Mouse (Mus musculus) kidney, adult 2 months (tissue): ENCODE results near the gene Nsg2. TPM values are rescaled to one million over a fixed set of nuclear protein-coding genes. Genes with fewer than 3 reads are reported as not detected.

Experiments used
- DNase-seq: peaks from one replicate; pipeline ENCODE4 v3.0.0; 2021
- H3K27ac ChIP-seq: fragments of 200-500 bp; 2 replicates; pipeline ENCODE4 v1.5.1; 2012; ENCODE audit warnings: low read depth, low read length, control low read depth, inconsistent platforms; ENCODE audit not compliant: insufficient read depth
- H3K27me3 ChIP-seq: fragments of 200-500 bp; replicated peaks from 2 replicates; pipeline ENCODE4 v1.6.1; 2012; ENCODE audit warnings: mild to moderate bottlenecking, moderate library complexity, low read length, inconsistent platforms; ENCODE audit not compliant: control insufficient read depth, insufficient read depth
- H3K36me3 ChIP-seq: fragments of 200-500 bp; 2 replicates; pipeline ENCODE4 v1.6.1; 2012; ENCODE audit warnings: mild to moderate bottlenecking, moderate library complexity, low read length, inconsistent platforms; ENCODE audit not compliant: control insufficient read depth, insufficient read depth
- H3K4me1 ChIP-seq: fragments of 200-500 bp; 2 replicates; pipeline ENCODE4 v1.6.1; 2011; ENCODE audit warnings: low read length; ENCODE audit not compliant: control insufficient read depth, insufficient read depth
- H3K4me3 ChIP-seq: fragments of 200-500 bp; 2 replicates; pipeline ENCODE4 v1.5.1; 2011; ENCODE audit warnings: mild to moderate bottlenecking, low read depth, low read length, control low read depth; ENCODE audit not compliant: insufficient read depth
- CTCF ChIP-seq: fragments of 200-500 bp; conservative IDR thresholded peaks from 2 replicates; pipeline ENCODE4 v1.5.1; 2011; ENCODE audit warnings: low read depth, mild to moderate bottlenecking, control low read depth, low read length, moderate library complexity, mixed read lengths; ENCODE audit not compliant: insufficient read depth, insufficient read length
- POLR2A ChIP-seq: fragments of 200-500 bp; IDR thresholded peaks from one replicate; pipeline ENCODE4 v1.6.1; 2011; ENCODE audit warnings: low read depth, low read length, control low read depth
- WGBS: fragments of 180-500 bp; shearing (Covaris S2); methylation state at CpG from one replicate; pipeline ENCODE4 v1.1.7; 2018; 5-methylcytosine and 5-hydroxymethylcytosine counted together
- polyA plus RNA-seq: library from polyadenylated mRNA; depleted of rRNA; stranded (reverse); fragments of >200 nt; gene quantifications from 2 replicates; pipeline ENCODE4 v1.2.3, GENCODE M21; 2012

The Nsg2 gene
- polyA plus RNA-seq, 1 experiment = 4.0 TPM

DNA sequence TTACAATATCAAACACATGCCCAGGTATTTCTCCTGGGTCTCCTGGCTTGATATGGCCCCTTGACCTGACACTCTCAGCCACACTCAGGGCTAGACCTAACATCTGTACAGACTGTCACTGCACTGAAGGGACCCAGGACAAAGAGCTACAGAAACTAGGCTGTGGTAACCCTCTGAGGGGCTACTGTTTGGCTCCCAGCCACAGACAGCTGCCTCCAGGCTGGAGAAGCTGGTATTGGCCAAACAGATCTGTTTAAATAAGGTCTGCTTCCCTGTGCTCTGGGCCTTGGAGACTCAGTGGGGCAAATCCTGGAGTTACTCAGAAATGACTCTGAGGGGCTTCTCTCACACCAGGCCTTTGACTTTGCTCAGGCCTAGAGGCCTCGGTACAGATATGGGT, 86.3 kb downstream of the Nsg2 start:
- Histone ChIP-seq H3K27ac (no peak overlapping the region), H3K4me1 (no peaks in the 10 kb centered on the region), H3K4me3 (no peak overlapping the region), H3K36me3 (no peaks in the 10 kb centered on the region), H3K27me3 (no peaks in the 10 kb centered on the region)
- no peak for DNase-seq
- TF ChIP-seq POLR2A (no peak), CTCF (no peak)
- 86% methylated on average over 1 of the region's 1 CpGs for WGBS

DNA sequence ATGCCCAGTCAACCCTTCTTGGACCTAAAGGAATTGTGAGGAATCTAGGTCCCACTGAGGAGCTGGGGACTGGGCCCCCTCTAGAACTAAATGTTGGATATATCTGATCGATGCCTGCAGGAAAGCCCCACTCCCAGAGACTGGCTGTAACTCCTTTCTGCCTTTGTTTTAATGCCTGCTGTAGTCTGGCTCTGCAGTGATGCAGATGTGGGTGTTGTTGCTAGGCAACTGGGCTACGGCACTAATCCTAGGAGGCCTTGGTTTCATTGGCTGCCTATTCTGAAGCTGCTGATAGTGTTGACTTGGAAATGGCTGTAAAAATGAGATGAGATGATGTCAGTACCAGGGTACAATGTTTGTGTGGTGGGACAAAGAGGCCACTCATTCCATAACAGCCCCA, 87.1 kb downstream of the Nsg2 start:
- DNase-seq = no peak
- H3K4me3 ChIP-seq = no peak overlapping the region
- H3K36me3 ChIP-seq = no peaks in the 10 kb centered on the region
- WGBS = 27% methylated on average over 2 of the region's 2 CpGs
- H3K27me3 ChIP-seq = no peaks in the 10 kb centered on the region
- H3K27ac ChIP-seq = no peak overlapping the region
- no peak for TF ChIP-seq POLR2A
- TF ChIP-seq CTCF = no peak
- H3K4me1 ChIP-seq = no peaks in the 10 kb centered on the region

DNA sequence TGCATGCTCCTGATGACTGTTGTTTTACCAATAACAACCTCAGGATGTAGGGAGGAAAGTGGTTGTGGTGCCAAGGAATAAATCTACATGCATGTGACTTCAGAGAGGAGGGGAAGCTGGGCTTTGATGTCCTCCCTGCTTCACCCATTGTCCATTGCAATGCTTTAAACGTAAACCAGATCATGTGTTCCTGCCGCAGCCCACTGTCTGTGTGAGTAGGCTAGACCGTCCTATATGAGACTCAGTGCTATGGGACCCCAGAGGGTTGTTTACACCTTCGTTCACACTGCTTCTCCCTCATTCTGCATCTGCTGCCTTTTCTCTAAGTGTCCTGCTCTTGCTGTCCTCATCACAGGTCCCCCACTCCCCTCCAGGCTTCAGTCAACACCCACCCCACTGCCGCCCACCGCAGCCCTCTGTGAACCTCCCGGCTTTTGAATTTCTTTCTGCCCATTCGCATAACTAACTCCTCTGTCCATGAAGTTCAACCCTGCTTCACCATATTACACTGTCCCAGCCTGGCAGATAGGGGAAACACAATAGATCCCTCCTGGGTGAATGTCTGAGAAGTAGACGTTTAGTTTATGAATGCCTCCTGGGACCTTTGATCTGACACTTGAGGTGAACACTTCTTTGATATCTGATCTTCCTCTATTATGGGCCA, 87.6 kb downstream of the Nsg2 start:
- TF ChIP-seq CTCF = no peak
- DNase-seq = no peak
- H3K4me1 ChIP-seq = no peaks in the 10 kb centered on the region
- H3K27ac ChIP-seq = no peak overlapping the region
- no peaks in the 10 kb centered on the region for H3K27me3 ChIP-seq
- WGBS = 73% methylated on average over 9 of the region's 9 CpGs
- H3K36me3 ChIP-seq = no peaks in the 10 kb centered on the region
- no peak overlapping the region for H3K4me3 ChIP-seq

DNA sequence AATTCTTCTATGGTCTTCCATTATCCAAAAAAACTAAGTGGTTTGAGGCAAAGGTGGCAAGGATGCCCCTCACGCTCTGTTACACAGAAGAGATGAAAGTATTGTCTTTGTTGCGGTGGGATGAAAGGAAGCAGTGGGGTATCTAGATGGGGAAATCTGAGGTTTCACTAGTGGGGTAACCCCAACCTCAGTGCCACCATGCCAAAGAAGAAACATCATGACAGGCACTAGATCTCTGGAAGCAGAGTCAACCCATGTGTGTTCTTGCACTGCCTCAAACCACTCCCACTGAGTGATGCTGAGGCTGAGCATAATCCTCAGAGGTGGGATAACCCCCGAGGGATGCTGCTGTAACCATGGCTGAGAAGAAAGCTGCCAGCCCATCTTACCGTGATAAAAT, 95.5 kb downstream of the Nsg2 start:
- DNase-seq = no peak
- WGBS = 74% methylated on average over 4 of the region's 4 CpGs
- H3K36me3 ChIP-seq = no peaks in the 10 kb centered on the region
- no peaks in the 10 kb centered on the region for H3K27me3 ChIP-seq
- H3K27ac ChIP-seq = no peak overlapping the region
- no peak for TF ChIP-seq POLR2A
- H3K4me1 ChIP-seq = no peaks in the 10 kb centered on the region
- H3K4me3 ChIP-seq = no peak overlapping the region

DNA sequence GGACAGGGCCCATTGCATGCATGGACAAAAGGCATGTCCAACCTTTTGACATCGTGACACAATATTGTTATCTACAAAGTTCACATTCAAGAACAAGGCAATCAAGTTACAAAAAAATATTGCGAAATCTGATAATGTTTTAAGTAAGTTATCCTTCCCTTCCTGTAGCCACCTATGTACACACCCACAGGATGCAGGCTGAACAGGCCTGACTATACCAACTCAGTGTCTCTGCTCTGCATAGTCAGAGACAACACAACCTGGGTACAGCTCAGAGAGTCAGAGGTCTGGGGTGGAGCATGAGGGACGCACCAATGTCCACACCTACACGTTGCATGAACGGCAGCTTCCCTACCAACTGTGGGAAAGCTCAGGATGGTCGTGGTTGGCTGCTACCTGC, 96.1 kb downstream of the Nsg2 start:
- Histone ChIP-seq H3K36me3 (no peaks in the 10 kb centered on the region), H3K27ac (no peak overlapping the region), H3K4me3 (no peak overlapping the region), H3K27me3 (no peaks in the 10 kb centered on the region), H3K4me1 (no peaks in the 10 kb centered on the region)
- DNase-seq = no peak
- TF ChIP-seq POLR2A (no peak), CTCF (no peak)
- whole genome bisulfite sequencing = 80% methylated on average over 6 of the region's 6 CpGs

DNA sequence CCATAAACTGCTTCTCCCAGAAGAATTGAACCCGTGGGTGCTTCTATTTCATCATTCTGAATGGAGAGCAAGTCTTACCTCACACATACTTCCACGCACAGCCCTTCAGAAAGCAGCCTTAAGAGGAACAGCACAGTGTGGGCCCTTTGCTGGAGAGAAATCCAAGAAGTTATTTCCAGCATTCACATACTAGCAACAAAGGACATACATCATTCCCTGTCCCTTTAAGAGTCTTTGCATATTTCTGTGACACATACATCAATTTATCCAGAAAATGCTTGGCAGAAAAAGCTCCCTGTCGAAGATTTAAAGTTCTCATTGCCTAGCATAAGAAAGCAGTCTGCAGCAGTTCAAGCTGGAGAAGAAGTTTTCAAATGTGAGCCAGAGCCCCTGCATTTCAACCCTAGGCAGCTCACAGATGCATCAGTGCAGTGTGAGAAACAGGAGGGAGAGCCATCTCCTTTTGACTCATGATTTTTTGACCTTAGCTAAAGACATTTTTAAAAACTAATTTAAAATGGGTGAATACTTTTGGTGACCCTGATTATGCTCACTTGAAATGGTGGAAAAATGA, 100.9 kb downstream of the Nsg2 start:
- Histone ChIP-seq H3K4me1 (no peaks in the 10 kb centered on the region), H3K36me3 (no peaks in the 10 kb centered on the region), H3K27ac (no peak overlapping the region), H3K27me3 (no peaks in the 10 kb centered on the region), H3K4me3 (no peak overlapping the region)
- TF ChIP-seq POLR2A (no peak), CTCF (no peak)
- 54% methylated on average over 3 of the region's 3 CpGs for WGBS
- DNase-seq = no peak

DNA sequence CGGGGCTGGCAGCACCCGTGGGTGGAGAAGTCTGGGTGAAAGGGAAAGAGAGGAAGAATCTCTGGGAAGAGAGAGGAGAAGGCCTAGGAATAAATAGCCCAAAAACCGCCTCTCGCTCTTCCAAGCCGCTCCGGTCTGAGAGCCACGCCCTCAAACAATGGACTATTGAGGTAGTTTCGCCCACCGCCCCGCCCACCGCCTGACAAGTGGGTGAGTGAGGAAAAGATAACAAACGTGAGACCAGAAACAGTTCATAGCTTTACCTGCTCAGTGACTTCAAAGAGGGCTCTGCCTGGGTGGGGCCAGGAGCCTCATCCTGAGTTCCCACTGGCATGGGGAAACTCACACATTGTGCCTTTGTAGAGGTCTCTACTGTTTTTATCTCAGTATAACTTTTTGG, 102.7 kb downstream of the Nsg2 start:
- TF ChIP-seq CTCF (no peak), POLR2A (no peak)
- H3K27me3 ChIP-seq = no peaks in the 10 kb centered on the region
- no peaks in the 10 kb centered on the region for H3K36me3 ChIP-seq
- no peak overlapping the region for H3K4me3 ChIP-seq
- DNase-seq = no peak
- no peaks in the 10 kb centered on the region for H3K4me1 ChIP-seq
- H3K27ac ChIP-seq = no peak overlapping the region
- 44% methylated on average over 12 of the region's 12 CpGs for WGBS
